Comparison of ENCODE assay signal across 19 mouse cellular contexts in genomic region chr1:161314078-161314477, GRCm38 (mm10).
DNase-seq lines count a peak whose midpoint lies in the region; ATAC-seq and TF ChIP-seq lines count a peak whose summit lies in the region.
"Had no signal": no experiment of that assay in that cellular context is flagged by ENCODE, and none has a peak within 500 bp of the region (broad histone marks: within the 10 kb centered on the region; RNA-seq: fewer than 3 reads in every experiment).

No protein-coding gene starts in this region.

- no peaks in the 10 kb centered on the region for H3K27me3 ChIP-seq in heart, embryonic 12.5 days (replicated peaks)
- H3K27me3 ChIP-seq in heart, adult 2 months (ENCODE audit: control insufficient read depth, insufficient read depth, low read length), result no peaks in the 10 kb centered on the region
- H3K27me3 ChIP-seq in ES-Bruce4 (ENCODE audit: control insufficient read depth, insufficient read depth, low read length, poor library complexity, severe bottlenecking), result no peaks in the 10 kb centered on the region
- H3K27me3 ChIP-seq in forebrain, embryonic 15.5 days, result no peaks in the 10 kb centered on the region
- H3K27me3 ChIP-seq in hindbrain, embryonic 13.5 days, result no peaks in the 10 kb centered on the region
- H3K27me3 ChIP-seq: embryonic facial prominence, embryonic 12.5 days; hindbrain, embryonic 12.5 days; Patski had no signal

- ATAC-seq in heart, embryonic 12.5 days (ENCODE audit: insufficient number of reproducible peaks, low FRiP score), result no peak
- no peak for ATAC-seq in forebrain, embryonic 15.5 days (replicated peaks)
- ATAC-seq in hindbrain, embryonic 13.5 days (ENCODE audit: low FRiP score), result no peak
- ATAC-seq: forebrain, embryonic 16.5 days; hindbrain, postnatal 0 days; Patski had no signal

- WGBS in heart, embryonic 12.5 days, result 28% methylated on average over 19 of the region's 19 CpGs
- 52% methylated on average over 19 of the region's 19 CpGs for WGBS in heart, adult 2 months
- WGBS in forebrain, embryonic 15.5 days, result 74% methylated on average over 19 of the region's 19 CpGs
- WGBS in hindbrain, embryonic 13.5 days, result 54% methylated on average over 19 of the region's 19 CpGs

- TF ChIP-seq CTCF in heart, adult 2 months (IDR thresholded peaks at IDR 0.05), result no peak
- no peak for TF ChIP-seq CTCF in ES-Bruce4 (IDR thresholded peaks at IDR 0.05; ENCODE audit: low read depth, low read length)

- TF ChIP-seq EP300 in heart, adult 2 months (IDR thresholded peaks at IDR 0.05; ENCODE audit: insufficient read depth, low read depth, low read length), result no peak
- TF ChIP-seq EP300 in ES-Bruce4 (IDR thresholded peaks at IDR 0.05; ENCODE audit: insufficient read depth, low read depth, low read length), result no peak

- no peak for TF ChIP-seq POLR2A in heart, adult 2 months (IDR thresholded peaks at IDR 0.05; ENCODE audit: insufficient read depth, low read depth, low read length)
- no peak for TF ChIP-seq POLR2A in ES-Bruce4 (IDR thresholded peaks at IDR 0.05; ENCODE audit: insufficient read depth, low read length)

- DNase-seq in heart, adult 2 months, result no peak
- peak; percentile 29 for DNase-seq in R1 (ENCODE audit: low read depth, low spot score)
- DNase-seq: adrenal gland, postnatal 14 days; cerebellum, adult 11-12 months; cerebellum, adult 9-10 months; cerebellum, postnatal 25 days; gastrocnemius, postnatal 25 days; heart, postnatal 4 days; kidney, adult 11 months had no signal

- H3K4me1 ChIP-seq in heart, embryonic 12.5 days (replicated peaks), result no peaks in the 10 kb centered on the region
- H3K4me1 ChIP-seq in heart, adult 2 months (ENCODE audit: control insufficient read depth, insufficient read depth, low read length), result no peaks in the 10 kb centered on the region
- no peaks in the 10 kb centered on the region for H3K4me1 ChIP-seq in ES-Bruce4 (ENCODE audit: control insufficient read depth, insufficient read depth, low read length)
- no peaks in the 10 kb centered on the region for H3K4me1 ChIP-seq in forebrain, embryonic 15.5 days
- H3K4me1 ChIP-seq in hindbrain, embryonic 13.5 days (replicated peaks), result no peaks in the 10 kb centered on the region
- H3K4me1 ChIP-seq: embryonic facial prominence, embryonic 12.5 days; hindbrain, embryonic 12.5 days had no signal

- no peaks in the 10 kb centered on the region for H3K79me2 ChIP-seq in heart, adult 2 months (replicated peaks; ENCODE audit: control insufficient read depth, insufficient read depth, low read length)

- no peak overlapping the region for H3K4me3 ChIP-seq in heart, embryonic 12.5 days
- H3K4me3 ChIP-seq in heart, adult 2 months, result no peak overlapping the region
- H3K4me3 ChIP-seq in ES-Bruce4 (ENCODE audit: low read depth, low read length), result peak overlapping the region; percentile 20
- H3K4me3 ChIP-seq in forebrain, embryonic 15.5 days, result no peak overlapping the region
- no peak overlapping the region for H3K4me3 ChIP-seq in hindbrain, embryonic 13.5 days
- H3K4me3 ChIP-seq: embryonic facial prominence, embryonic 12.5 days; hindbrain, embryonic 12.5 days had no signal

- no peak overlapping the region for H3K27ac ChIP-seq in heart, embryonic 12.5 days (ENCODE audit: poor library complexity, severe bottlenecking)
- no peak overlapping the region for H3K27ac ChIP-seq in heart, adult 2 months
- no peak overlapping the region for H3K27ac ChIP-seq in ES-Bruce4 (ENCODE audit: insufficient read depth, low read length)
- no peak overlapping the region for H3K27ac ChIP-seq in forebrain, embryonic 15.5 days (replicated peaks)
- H3K27ac ChIP-seq in hindbrain, embryonic 13.5 days, result no peak overlapping the region
- H3K27ac ChIP-seq: embryonic facial prominence, embryonic 12.5 days; hindbrain, embryonic 12.5 days; hindbrain, postnatal 0 days had no signal

- intact Hi-C loops in heart, adult 2 months (cut with DNase I), result no loop called here

- H3K9ac ChIP-seq in heart, embryonic 12.5 days, result no peak overlapping the region
- H3K9ac ChIP-seq in heart, adult 2 months (ENCODE audit: low read depth, low read length), result no peak overlapping the region
- 0 out of 2 replicates have a peak overlapping the region, but pooled peaks have one; percentile 5 for H3K9ac ChIP-seq in ES-Bruce4 (ENCODE audit: low read depth, poor library complexity, severe bottlenecking)
- no peak overlapping the region for H3K9ac ChIP-seq in forebrain, embryonic 15.5 days (replicated peaks)
- H3K9ac ChIP-seq in hindbrain, embryonic 13.5 days, result no peak overlapping the region
- H3K9ac ChIP-seq: embryonic facial prominence, embryonic 12.5 days; hindbrain, embryonic 12.5 days had no signal

- H3K4me2 ChIP-seq in heart, embryonic 12.5 days, result peak overlapping the region; percentile 44
- no peak overlapping the region for H3K4me2 ChIP-seq in forebrain, embryonic 15.5 days (replicated peaks)
- H3K4me2 ChIP-seq in hindbrain, embryonic 13.5 days, result no peak overlapping the region
- H3K4me2 ChIP-seq: embryonic facial prominence, embryonic 12.5 days; heart, embryonic 11.5 days; hindbrain, embryonic 12.5 days had no signal

- H3K36me3 ChIP-seq in heart, embryonic 12.5 days, result no peaks in the 10 kb centered on the region
- no peaks in the 10 kb centered on the region for H3K36me3 ChIP-seq in heart, adult 2 months (ENCODE audit: control insufficient read depth, insufficient read depth, low read length)
- H3K36me3 ChIP-seq in ES-Bruce4 (ENCODE audit: control insufficient read depth, insufficient read depth, low read length, poor library complexity, severe bottlenecking), result no peaks in the 10 kb centered on the region
- H3K36me3 ChIP-seq in forebrain, embryonic 15.5 days, result no peaks in the 10 kb centered on the region
- no peaks in the 10 kb centered on the region for H3K36me3 ChIP-seq in hindbrain, embryonic 13.5 days
- H3K36me3 ChIP-seq: embryonic facial prominence, embryonic 12.5 days; hindbrain, embryonic 12.5 days had no signal

- H3K9me3 ChIP-seq in heart, embryonic 12.5 days (replicated peaks), result no peaks in the 10 kb centered on the region
- peaks cover 5% of the 10 kb centered on the region; the same call in 1 of the 2 replicates for H3K9me3 ChIP-seq in ES-Bruce4 (replicated peaks; ENCODE audit: control insufficient read depth, insufficient read depth, low read length, poor library complexity, severe bottlenecking)
- no peaks in the 10 kb centered on the region for H3K9me3 ChIP-seq in forebrain, embryonic 15.5 days
- no peaks in the 10 kb centered on the region for H3K9me3 ChIP-seq in hindbrain, embryonic 13.5 days
- H3K9me3 ChIP-seq: embryonic facial prominence, embryonic 12.5 days; hindbrain, embryonic 12.5 days had no signal
